Mouse (Mus musculus) left cerebral cortex, postnatal 36 days (tissue): ENCODE data around the gene Tiam1. TPM values are rescaled to one million over a fixed set of nuclear protein-coding genes. Genes with fewer than 3 reads are reported as not detected.

ENCODE experiments used
- DNase-seq, 2 experiments: peaks; one replicate each; pipeline ENCODE4 v3.0.0; 2021 to 2022; ENCODE audit warnings: low spot score in 2 of 2, mixed read lengths in 1 of 2
- intact Hi-C: fragments of 180-260 bp; cut with DNase I; formaldehyde crosslinking; loops from one replicate; pipeline ENCODE4 v1.15.1; 2025
- total RNA-seq, 2 experiments: library from RNA; stranded (reverse); gene quantifications; 2 replicates each; pipeline ENCODE4 v1.2.3; 2021

Gene Tiam1
- total RNA-seq, result 100 to 1,000 TPM in 1 of 2 experiments, 10 to 100 TPM in 1; 96.9 to 124 TPM

- intact Hi-C loops, result loop anchor here (5.0 kb wide), 1 partner anchor 92 kb away; no protein-coding TSS in a partner anchor
- DNase-seq, result peak; percentile 97 to 98
Observed at GRCm38 (mm10) chr16:90143760-90144516, at the start of gene Tiam1. Gene Tiam1, minus strand, starts transcription at chr16:90143769.

DNA sequence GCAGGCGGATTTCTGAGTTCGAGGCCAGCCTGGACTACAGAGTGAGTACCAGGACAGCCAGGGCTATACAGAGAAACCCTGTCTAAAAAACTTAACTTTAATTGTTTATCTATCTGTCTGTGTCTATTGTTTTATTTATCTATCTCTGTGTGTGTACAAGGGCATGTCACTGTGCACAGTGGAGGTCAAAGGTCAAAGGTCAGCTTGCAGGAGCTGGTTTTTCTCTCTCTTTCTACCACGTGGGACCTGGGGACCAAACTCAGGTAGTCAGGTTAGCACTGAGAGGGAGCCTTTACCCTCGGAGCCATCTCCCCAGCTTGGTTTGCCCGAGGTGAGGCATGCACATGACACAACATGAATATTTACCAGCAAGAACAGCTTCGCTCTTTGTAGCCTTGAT lies 47.7 kb upstream of the Tiam1 start:
- DNase-seq, result no peak
- intact Hi-C loops, result no loop called here

DNA sequence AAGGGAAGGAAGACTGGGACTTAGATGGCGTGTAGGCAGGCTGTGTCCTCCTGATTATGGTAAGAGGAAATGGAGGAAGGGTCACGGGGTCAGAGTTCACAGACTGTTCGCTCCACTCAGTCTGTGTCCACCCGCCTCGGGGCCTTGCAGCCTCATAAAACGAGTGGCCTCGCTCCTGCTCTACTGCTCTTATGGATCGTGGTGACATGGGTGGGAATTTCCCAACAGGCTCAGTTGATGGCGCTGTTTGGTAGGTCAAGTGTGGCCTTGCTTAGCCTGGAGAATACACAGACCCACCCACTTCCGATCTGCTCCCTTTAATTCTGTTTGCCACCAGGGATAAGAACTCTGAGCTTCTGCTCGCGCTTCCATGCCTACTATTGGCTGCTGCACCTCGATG lies 43.9 kb upstream of the Tiam1 start:
- intact Hi-C loops, result loop anchor here (2.0 kb wide), 1 partner anchor 343 kb away; no protein-coding TSS in a partner anchor
- DNase-seq, result no peak

DNA sequence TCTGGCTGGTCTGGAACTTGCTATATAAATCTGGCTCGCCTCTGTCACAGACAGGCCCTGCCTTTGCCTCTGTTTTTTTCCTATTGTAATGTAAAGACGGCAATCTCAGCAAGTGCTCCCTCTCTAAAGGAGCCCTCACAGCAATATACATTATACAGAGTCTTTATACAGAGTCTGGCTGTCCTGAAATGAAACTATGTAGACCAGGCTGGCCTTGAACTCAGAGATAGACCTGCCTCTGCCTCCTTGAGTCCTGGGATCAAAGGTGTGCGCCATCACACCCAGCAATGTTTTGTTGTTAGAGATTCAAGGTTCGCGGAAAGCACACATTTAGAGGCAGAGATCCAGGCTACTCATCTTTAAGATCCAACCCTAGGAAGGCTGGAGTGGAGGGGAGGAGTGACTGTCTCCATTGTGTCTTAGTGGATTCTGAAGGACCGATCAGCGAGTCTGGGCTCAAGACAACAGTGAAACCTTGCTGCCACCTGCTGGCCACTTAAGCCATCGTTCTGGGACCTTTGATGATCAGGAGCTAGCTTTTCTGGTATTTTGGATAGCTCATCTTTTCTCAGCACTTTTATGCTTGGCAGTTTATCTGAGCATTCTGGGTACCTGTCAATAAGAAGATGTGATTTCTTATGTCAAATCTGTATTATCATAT lies 42.5 kb upstream of the Tiam1 start:
- intact Hi-C loops, result loop anchor here (1.0 to 2.0 kb wide), 2 partner anchors 341 to 412 kb away; no protein-coding TSS in a partner anchor
- peak; percentile 74 to 76 for DNase-seq

- no peak for DNase-seq
- intact Hi-C loops, result no loop called here
Observed at GRCm38 (mm10) chr16:90184135-90184534, 40.6 kb upstream of the Tiam1 start.

DNA sequence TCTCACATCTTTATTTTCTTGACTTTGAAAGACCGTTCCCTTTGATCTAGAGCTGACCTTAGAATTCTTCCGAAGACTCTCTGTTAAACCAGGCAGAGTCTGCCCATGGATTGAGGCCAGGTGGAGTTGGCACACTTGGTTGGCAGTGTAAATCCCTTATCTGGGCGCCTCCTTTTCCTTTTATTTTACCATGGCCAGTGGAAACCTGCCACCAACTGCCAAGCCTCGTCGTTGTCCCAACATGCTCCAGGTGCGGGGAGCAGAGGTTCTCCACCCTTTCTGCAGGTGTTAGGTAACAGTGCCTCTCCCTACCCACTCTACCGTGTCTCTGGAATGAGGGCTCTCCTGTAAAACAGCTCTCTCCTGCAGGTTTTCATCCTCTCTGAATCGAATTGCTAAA lies 38.1 kb upstream of the Tiam1 start:
- no peak for DNase-seq
- intact Hi-C loops, result no loop called here

- intact Hi-C loops, result no loop called here
- DNase-seq, result no peak
Observed at GRCm38 (mm10) chr16:90180975-90181374, 37.4 kb upstream of the Tiam1 start.

DNA sequence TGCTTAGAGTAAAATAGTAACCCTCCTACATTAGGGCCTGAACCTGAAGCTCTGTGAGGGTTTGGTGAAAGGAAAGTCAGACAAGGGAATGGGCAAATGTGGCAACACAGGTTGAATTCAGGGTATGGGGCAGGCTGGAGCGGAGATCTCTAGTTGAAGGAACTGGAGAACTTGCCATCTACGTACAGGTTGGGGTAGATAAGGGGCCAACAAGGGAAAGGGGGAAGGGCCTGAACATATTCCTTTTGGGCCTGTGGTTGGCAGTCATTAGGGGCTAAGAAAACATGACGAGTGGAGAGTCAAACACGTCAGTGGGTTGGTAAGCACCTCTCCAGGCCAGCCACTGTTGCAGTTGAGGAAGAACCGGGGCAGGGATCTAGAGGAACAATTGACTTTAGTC lies 36.3 kb upstream of the Tiam1 start:
- no peak for DNase-seq
- intact Hi-C loops, result no loop called here

- intact Hi-C loops, result no loop called here
- DNase-seq, result no peak
Observed at GRCm38 (mm10) chr16:90178404-90178803, 34.8 kb upstream of the Tiam1 start.

- no peak for DNase-seq
- intact Hi-C loops, result no loop called here
Observed at GRCm38 (mm10) chr16:90177425-90177824, 33.9 kb upstream of the Tiam1 start.

DNA sequence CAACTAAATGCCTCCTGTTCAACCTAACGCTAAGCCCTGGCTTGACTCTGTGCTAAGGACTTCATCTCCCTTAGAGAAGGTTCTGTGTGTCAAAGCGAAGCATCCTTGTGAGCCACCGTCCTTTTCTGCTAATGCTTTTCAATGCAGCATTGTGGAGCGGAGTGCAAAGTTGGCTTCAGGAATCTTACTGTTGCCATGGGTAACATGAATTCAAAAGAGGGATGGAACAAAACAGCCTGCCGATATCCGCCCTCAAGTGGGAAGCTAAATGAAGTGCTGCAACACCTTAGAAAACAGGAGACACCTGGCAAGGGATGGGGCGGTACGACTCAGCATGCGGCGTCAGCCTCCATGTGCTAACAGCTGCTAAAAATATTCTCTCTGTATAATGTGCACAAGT lies 32.9 kb upstream of the Tiam1 start:
- peak; percentile 52 to 54 for DNase-seq
- intact Hi-C loops, result no loop called here

DNA sequence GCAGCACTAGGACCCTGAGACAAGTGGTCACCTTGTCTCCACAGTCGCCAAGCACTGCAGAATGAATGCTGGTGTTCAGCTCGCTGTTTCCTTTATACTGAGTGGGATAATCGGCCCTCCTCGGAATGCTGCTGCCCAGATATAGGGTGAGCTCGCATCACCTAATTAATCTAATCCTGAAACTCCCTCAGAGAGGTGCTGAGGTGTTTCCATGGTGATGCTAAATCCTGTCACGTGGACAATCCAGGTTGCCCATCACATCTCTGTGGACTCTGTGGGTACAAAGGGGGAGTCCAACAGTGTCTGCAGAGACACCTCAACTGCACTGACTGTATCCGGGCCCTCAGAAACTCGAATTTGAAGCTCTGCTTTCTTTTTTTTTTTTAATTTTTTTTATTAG lies 27.8 kb upstream of the Tiam1 start:
- intact Hi-C loops, result no loop called here
- DNase-seq, result no peak

GRCm38 (mm10) chr16:90170676-90171075 lies 27.1 kb upstream of the Tiam1 start:
- DNase-seq, result no peak
- intact Hi-C loops, result no loop called here

DNA sequence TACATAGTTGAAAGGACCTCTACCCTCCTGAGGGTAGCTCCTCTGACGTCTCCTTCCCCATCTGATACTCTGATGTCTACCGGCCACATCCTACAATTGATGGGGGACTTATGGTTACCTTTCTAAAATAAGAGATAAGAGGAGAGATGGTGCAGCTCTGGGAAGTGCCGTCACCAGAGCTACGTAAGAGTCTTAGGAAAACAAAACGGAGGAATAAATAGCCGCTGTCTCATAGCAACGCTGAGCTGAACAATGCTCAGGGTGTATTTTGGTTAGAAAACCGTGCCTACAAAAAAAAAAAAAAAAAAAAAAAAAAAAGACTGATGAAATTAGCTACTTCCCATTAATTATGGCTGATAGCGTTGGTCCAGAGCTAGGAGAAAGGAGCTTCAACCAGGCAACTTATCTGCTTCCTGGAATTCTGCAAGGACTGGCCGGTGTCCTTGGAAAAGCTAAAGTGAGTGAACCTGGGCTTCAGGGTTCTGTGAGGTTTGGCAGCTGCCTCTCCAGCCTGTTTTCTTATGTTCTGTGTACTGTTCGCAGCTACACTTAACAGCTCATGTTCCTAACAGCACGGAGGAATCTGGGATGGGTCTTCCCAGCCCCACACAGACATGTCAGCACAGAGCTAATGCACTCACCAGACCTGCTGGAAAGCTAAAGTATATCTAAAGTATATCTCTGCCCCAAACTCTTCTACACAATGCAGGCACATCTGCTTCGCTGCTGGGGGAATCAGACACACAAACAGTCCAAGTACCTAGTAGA lies 26.5 kb upstream of the Tiam1 start:
- peak in 1 of 2 experiments; percentile 26 for DNase-seq
- intact Hi-C loops, result loop anchor here (5.0 kb wide), 2 partner anchors 328 to 398 kb away; no protein-coding TSS in a partner anchor

- DNase-seq, result peak; percentile 62 to 65
- intact Hi-C loops, result loop anchor here (5.0 kb wide), 2 partner anchors 325 to 395 kb away; no protein-coding TSS in a partner anchor
Observed at GRCm38 (mm10) chr16:90167646-90168045, 24.1 kb upstream of the Tiam1 start.

- intact Hi-C loops, result loop anchor here (5.0 kb wide), 2 partner anchors 323 to 393 kb away; no protein-coding TSS in a partner anchor
Observed at GRCm38 (mm10) chr16:90165435-90165834, 21.9 kb upstream of the Tiam1 start.

DNA sequence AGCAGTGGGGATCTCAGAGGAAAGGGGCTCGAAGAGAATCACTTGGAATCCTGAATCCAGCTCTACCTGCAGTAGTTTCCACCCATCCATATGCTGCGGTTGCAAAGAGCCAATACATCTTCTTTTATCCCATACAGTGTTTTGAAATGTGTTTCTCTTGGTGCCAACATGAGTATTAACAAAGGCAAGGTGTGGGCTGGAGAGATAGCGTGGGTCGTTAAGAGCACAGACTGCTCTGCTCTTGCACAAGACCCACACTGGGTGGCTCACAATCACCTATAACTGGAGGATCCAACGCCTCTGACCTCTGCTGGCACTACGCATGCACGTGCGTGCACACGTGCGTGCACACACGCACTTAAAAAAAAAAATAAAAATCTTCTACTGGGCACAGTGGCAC lies 21.4 kb upstream of the Tiam1 start:
- intact Hi-C loops, result loop anchor here (5.0 kb wide), 2 partner anchors 323 to 393 kb away; no protein-coding TSS in a partner anchor
- no peak for DNase-seq

More at GRCm38 (mm10) chr16:90165435-90165834, 21.9 kb upstream of the Tiam1 start:
- DNase-seq, result no peak

DNA sequence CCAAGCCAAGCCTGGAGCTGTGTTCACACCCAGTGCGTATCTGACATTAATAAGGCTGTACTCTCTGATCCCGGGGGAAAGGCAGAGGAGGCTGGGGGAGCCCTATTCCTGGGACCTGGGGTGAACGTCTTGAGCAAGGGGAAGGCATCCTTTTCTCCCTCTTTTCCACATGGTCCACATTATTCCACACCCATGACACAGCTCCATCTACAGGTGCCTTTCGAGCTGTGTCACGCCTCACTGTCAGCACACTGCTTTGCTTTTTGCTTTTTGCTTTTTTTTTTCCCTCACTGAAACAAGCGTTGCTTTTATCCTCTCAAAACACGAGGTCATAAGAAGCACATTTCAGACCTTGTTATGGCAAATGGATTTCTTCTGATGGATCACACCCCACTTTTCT lies 11.5 kb upstream of the Tiam1 start:
- intact Hi-C loops, result no loop called here
- no peak for DNase-seq

GRCm38 (mm10) chr16:90150820-90151219 lies 7.3 kb upstream of the Tiam1 start:
- DNase-seq, result no peak
- intact Hi-C loops, result no loop called here

DNA sequence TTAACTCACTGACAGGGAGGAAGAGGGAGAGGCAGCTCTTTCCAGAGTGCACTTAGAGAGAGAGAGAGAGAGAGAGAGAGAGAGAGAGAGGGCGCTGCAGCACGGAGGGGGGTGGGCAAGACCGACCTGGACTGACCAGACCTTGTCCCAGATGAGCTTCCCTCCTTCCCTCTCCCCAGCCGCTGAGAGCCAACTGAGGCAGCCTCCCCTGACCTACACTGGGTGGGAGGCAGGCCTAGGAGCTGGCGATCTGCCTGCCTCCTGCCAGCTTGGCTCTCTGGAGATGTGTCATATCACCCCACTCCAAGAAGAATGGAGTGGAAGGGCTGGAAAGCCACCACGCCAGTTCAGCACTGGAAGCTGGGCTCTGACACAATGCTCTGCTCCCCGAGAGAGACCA lies 6.6 kb upstream of the Tiam1 start:
- DNase-seq, result no peak
- intact Hi-C loops, result no loop called here
